Mouse (Mus musculus) heart, embryonic 12.5 days (tissue): ENCODE measurements at regions not wholly inside any gene's neighbourhood (a gene's known extent, or its start where the extent isn't known, plus 50 kb on each side); places are given as distances from the start of the nearest gene placed in this dataset.

ENCODE experiments used
- ATAC-seq: fragments of 200-750 bp; cut with Nextera tagmentation; 2 replicates; pipeline ENCODE4 v1.8.0; 2017; ENCODE audit warnings: moderate TSS enrichment, moderate library complexity; ENCODE audit not compliant: insufficient number of reproducible peaks, low FRiP score
- H3K27ac ChIP-seq: fragments of 300-500 bp; sonication (generic); 2 replicates; pipeline ENCODE4 v1.5.1; 2016; ENCODE audit warnings: mild to moderate bottlenecking, moderate library complexity; ENCODE audit not compliant: poor library complexity, severe bottlenecking
- H3K27me3 ChIP-seq: fragments of 300-500 bp; sonication (generic); replicated peaks from 2 replicates; pipeline ENCODE4 v1.6.1; 2016; ENCODE audit warnings: mild to moderate bottlenecking, moderate library complexity
- H3K36me3 ChIP-seq: fragments of 300-500 bp; sonication (generic); 2 replicates; pipeline ENCODE4 v1.6.1; 2016; ENCODE audit warnings: mild to moderate bottlenecking, moderate library complexity
- H3K4me1 ChIP-seq: fragments of 300-500 bp; sonication (generic); replicated peaks from 2 replicates; pipeline ENCODE4 v1.6.1; 2016; ENCODE audit warnings: mild to moderate bottlenecking
- H3K4me2 ChIP-seq: fragments of 300-500 bp; sonication (generic); 2 replicates; pipeline ENCODE4 v1.6.1; 2016; ENCODE audit warnings: mild to moderate bottlenecking, moderate library complexity
- H3K4me3 ChIP-seq: fragments of 300-500 bp; sonication (generic); 2 replicates; pipeline ENCODE4 v1.5.1; 2016; ENCODE audit warnings: mild to moderate bottlenecking
- H3K9ac ChIP-seq: fragments of 300-500 bp; sonication (generic); 2 replicates; pipeline ENCODE4 v1.6.1; 2016; ENCODE audit warnings: mild to moderate bottlenecking, moderate library complexity
- H3K9me3 ChIP-seq: fragments of 300-500 bp; sonication (generic); replicated peaks from 2 replicates; pipeline ENCODE4 v1.6.1; 2016; ENCODE audit warnings: mild to moderate bottlenecking, moderate library complexity
- WGBS: fragments of 180-500 bp; shearing (Covaris S2); methylation state at CpG from one replicate; pipeline ENCODE4 v1.1.7; 2016; 5-methylcytosine and 5-hydroxymethylcytosine counted together

GRCm38 (mm10) chr7:37387871-37388270 lies 385.6 kb downstream of the Zfp536 start:
- no peaks in the 10 kb centered on the region for H3K4me1 ChIP-seq
- ATAC-seq: no peak
- H3K27ac ChIP-seq: no peak overlapping the region
- 84% methylated on average over 8 of the region's 8 CpGs for WGBS
- 0 out of 2 replicates have a peak, but pooled peaks cover 7% of the 10 kb centered on the region for H3K27me3 ChIP-seq
- no peak overlapping the region for H3K4me2 ChIP-seq
- H3K9me3 ChIP-seq: no peaks in the 10 kb centered on the region
- H3K4me3 ChIP-seq: no peak overlapping the region
- no peak overlapping the region for H3K9ac ChIP-seq
- H3K36me3 ChIP-seq: no peaks in the 10 kb centered on the region

- H3K9ac ChIP-seq: no peak overlapping the region
- H3K27ac ChIP-seq: no peak overlapping the region
- ATAC-seq: no peak
- H3K36me3 ChIP-seq: no peaks in the 10 kb centered on the region
- no peak overlapping the region for H3K4me2 ChIP-seq
- no peak overlapping the region for H3K4me3 ChIP-seq
- H3K9me3 ChIP-seq: no peaks in the 10 kb centered on the region
- WGBS: 79% methylated on average over 22 of the region's 22 CpGs
- H3K4me1 ChIP-seq: no peaks in the 10 kb centered on the region
- 0 out of 2 replicates have a peak, but pooled peaks cover 7% of the 10 kb centered on the region for H3K27me3 ChIP-seq
Observed at GRCm38 (mm10) chr7:37388843-37389702, 384.4 kb downstream of the Zfp536 start.

GRCm38 (mm10) chr7:37389703-37390087 lies 383.7 kb downstream of the Zfp536 start:
- Histone ChIP-seq H3K9me3 (no peaks in the 10 kb centered on the region), H3K36me3 (no peaks in the 10 kb centered on the region), H3K27ac (no peak overlapping the region), H3K4me2 (no peak overlapping the region), H3K4me3 (no peak overlapping the region), H3K27me3 (0 out of 2 replicates have a peak, but pooled peaks cover 7% of the 10 kb centered on the region), H3K9ac (no peak overlapping the region), H3K4me1 (no peaks in the 10 kb centered on the region; the same call in 1 of the 2 replicates)
- 73% methylated on average over 2 of the region's 2 CpGs for WGBS
- ATAC-seq: no peak

GRCm38 (mm10) chr7:37390271-37390670 lies 383.2 kb downstream of the Zfp536 start:
- no peak overlapping the region for H3K9ac ChIP-seq
- ATAC-seq: no peak
- H3K4me2 ChIP-seq: no peak overlapping the region
- 92% methylated on average over 7 of the region's 7 CpGs for WGBS
- no peak overlapping the region for H3K4me3 ChIP-seq
- H3K4me1 ChIP-seq: no peaks in the 10 kb centered on the region; the same call in 1 of the 2 replicates
- 0 out of 2 replicates have a peak, but pooled peaks cover 7% of the 10 kb centered on the region for H3K27me3 ChIP-seq
- no peaks in the 10 kb centered on the region for H3K9me3 ChIP-seq
- no peak overlapping the region for H3K27ac ChIP-seq
- no peaks in the 10 kb centered on the region for H3K36me3 ChIP-seq

- H3K4me3 ChIP-seq: no peak overlapping the region
- no peak overlapping the region for H3K9ac ChIP-seq
- no peak for ATAC-seq
- H3K4me1 ChIP-seq: no peaks in the 10 kb centered on the region; the same call in 1 of the 2 replicates
- no peaks in the 10 kb centered on the region for H3K9me3 ChIP-seq
- H3K27me3 ChIP-seq: 0 out of 2 replicates have a peak, but pooled peaks cover 2% of the 10 kb centered on the region
- no peak overlapping the region for H3K27ac ChIP-seq
- no peaks in the 10 kb centered on the region for H3K36me3 ChIP-seq
- WGBS: 69% methylated on average over 6 of the region's 6 CpGs
- H3K4me2 ChIP-seq: no peak overlapping the region
Observed at GRCm38 (mm10) chr7:37392122-37392521, 381.3 kb downstream of the Zfp536 start.

GRCm38 (mm10) chr7:37392604-37393003 lies 380.8 kb downstream of the Zfp536 start:
- Histone ChIP-seq H3K4me2 (no peak overlapping the region), H3K27ac (no peak overlapping the region), H3K9me3 (no peaks in the 10 kb centered on the region), H3K4me3 (no peak overlapping the region), H3K36me3 (no peaks in the 10 kb centered on the region), H3K27me3 (no peaks in the 10 kb centered on the region), H3K9ac (no peak overlapping the region), H3K4me1 (no peaks in the 10 kb centered on the region; the same call in 1 of the 2 replicates)
- WGBS: 80% methylated on average over 8 of the region's 8 CpGs
- no peak for ATAC-seq

- 79% methylated on average over 3 of the region's 3 CpGs for WGBS
- H3K9ac ChIP-seq: no peak overlapping the region
- no peaks in the 10 kb centered on the region for H3K36me3 ChIP-seq
- no peak overlapping the region for H3K4me3 ChIP-seq
- no peaks in the 10 kb centered on the region for H3K9me3 ChIP-seq
- H3K4me1 ChIP-seq: no peaks in the 10 kb centered on the region; the same call in 1 of the 2 replicates
- ATAC-seq: no peak
- no peaks in the 10 kb centered on the region for H3K27me3 ChIP-seq
- H3K4me2 ChIP-seq: no peak overlapping the region
- H3K27ac ChIP-seq: no peak overlapping the region
Observed at GRCm38 (mm10) chr7:37393071-37393470, 380.4 kb downstream of the Zfp536 start.

- no peak; the same call in 1 of the 2 replicates for ATAC-seq
- H3K4me3 ChIP-seq: no peak overlapping the region
- WGBS: 46% methylated on average over 8 of the region's 8 CpGs
- no peaks in the 10 kb centered on the region; the same call in 1 of the 2 replicates for H3K4me1 ChIP-seq
- no peaks in the 10 kb centered on the region for H3K36me3 ChIP-seq
- no peaks in the 10 kb centered on the region for H3K27me3 ChIP-seq
- H3K27ac ChIP-seq: no peak overlapping the region
- no peak overlapping the region for H3K9ac ChIP-seq
- H3K4me2 ChIP-seq: no peak overlapping the region
- no peaks in the 10 kb centered on the region for H3K9me3 ChIP-seq
Observed at GRCm38 (mm10) chr7:37394965-37395426, 378.4 kb downstream of the Zfp536 start.

- Histone ChIP-seq H3K27ac (no peak overlapping the region), H3K4me1 (no peaks in the 10 kb centered on the region; the same call in 1 of the 2 replicates), H3K4me3 (no peak overlapping the region), H3K9ac (no peak overlapping the region), H3K9me3 (no peaks in the 10 kb centered on the region), H3K36me3 (no peaks in the 10 kb centered on the region), H3K4me2 (no peak overlapping the region), H3K27me3 (no peaks in the 10 kb centered on the region)
- no peak for ATAC-seq
- WGBS: 75% methylated on average over 13 of the region's 13 CpGs
Observed at GRCm38 (mm10) chr7:37395881-37396513, 377.4 kb downstream of the Zfp536 start.

GRCm38 (mm10) chr7:37403483-37403882 lies 370.0 kb downstream of the Zfp536 start:
- Histone ChIP-seq H3K4me2 (no peak overlapping the region), H3K27me3 (no peaks in the 10 kb centered on the region; the same call in 1 of the 2 replicates), H3K4me3 (no peak overlapping the region), H3K9ac (no peak overlapping the region), H3K27ac (no peak overlapping the region), H3K36me3 (no peaks in the 10 kb centered on the region), H3K9me3 (no peaks in the 10 kb centered on the region), H3K4me1 (no peaks in the 10 kb centered on the region)
- no peak for ATAC-seq
- WGBS: 97% methylated on average over 2 of the region's 2 CpGs

- no peak for ATAC-seq
- Histone ChIP-seq H3K36me3 (no peaks in the 10 kb centered on the region), H3K4me1 (no peaks in the 10 kb centered on the region), H3K9me3 (no peaks in the 10 kb centered on the region), H3K27me3 (no peaks in the 10 kb centered on the region), H3K4me3 (no peak overlapping the region), H3K4me2 (no peak overlapping the region), H3K27ac (no peak overlapping the region), H3K9ac (no peak overlapping the region)
- WGBS: 60% methylated on average over 4 of the region's 4 CpGs
Observed at GRCm38 (mm10) chr7:37413350-37413749, 360.1 kb downstream of the Zfp536 start.
